Mouse (Mus musculus): ENCODE results near the gene Edf1. TPM values are rescaled to one million over a fixed set of nuclear protein-coding genes. Genes with fewer than 3 reads are reported as not detected.

The Edf1 gene
- polyA plus RNA-seq, 3 experiments from 2014 or later, result 246 to 394 (median 269) TPM

DNA sequence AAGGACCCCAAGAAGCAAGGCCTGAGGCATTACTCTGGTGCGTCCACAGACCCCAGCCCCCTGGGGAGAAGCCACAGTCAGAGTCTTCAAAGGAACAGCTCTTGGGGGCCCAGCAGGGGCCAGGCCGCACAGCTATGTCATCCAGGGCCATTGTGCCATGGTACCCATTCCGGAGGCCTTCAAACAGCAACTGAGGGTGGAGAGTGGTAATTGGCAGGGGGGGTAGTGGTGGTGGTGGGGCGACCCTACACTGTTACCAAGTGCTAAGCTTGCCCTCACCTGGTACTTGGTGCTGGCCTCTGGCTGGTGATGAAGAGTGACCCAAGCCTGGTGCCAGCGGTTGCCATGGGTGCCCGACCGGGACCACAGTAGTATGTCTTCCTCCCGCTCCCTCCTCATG lies 8.1 kb downstream of the Edf1 start:
- ATAC-seq, result no peak

- ATAC-seq, result no peak
Observed at GRCm38 (mm10) chr2:25566558-25566957, 8.9 kb downstream of the Edf1 start.

DNA sequence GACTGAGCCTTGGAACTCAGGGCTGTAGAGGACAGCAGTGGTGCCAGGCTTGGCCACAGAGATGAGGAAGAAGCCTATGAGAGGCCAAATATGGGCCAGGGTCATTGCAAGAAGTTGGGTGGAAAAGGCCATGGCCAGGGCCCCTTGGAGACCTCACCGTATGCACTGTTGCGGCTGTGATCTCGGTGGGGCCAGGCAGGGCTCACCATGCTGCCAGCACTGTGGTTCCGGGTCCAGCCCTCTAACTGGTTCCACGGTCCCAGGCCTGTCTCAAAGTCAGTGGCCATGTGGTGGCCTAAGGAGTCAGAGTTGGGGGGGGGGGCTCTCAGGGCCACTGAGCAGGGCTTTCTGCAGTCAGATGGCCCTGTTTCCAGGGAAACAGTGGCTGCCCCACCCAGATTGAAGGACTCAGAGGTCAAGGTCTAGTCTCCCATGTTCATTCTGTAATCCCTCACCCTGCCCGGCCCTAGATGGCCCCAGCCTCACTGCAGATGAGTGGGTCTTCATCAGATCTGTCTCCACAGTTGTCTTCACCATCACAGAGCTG lies 10.9 kb downstream of the Edf1 start:
- ATAC-seq, result no peak

GRCm38 (mm10) chr2:25569323-25569722 lies 11.7 kb downstream of the Edf1 start:
- ATAC-seq, result no peak

DNA sequence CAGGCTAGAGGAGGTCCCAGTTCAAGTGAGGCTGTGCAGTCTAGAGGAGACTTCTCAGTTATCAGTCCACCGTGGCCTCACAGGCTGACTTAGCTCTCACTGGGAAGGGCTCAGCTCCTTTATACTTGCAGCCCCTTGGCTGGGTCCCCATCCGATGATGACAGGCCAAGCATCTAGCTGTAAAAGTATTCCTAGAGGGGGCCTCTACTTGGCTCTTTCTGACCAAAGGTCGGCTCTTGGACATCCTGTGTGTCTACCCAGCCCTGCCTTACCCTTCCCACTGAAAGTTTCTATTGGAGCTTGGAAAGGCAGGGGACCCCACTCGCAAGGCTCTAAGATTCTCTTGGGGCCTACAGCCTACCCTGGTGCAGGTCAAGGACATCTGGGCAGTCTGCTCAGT lies 13.6 kb downstream of the Edf1 start:
- no peak for ATAC-seq

- no peak for ATAC-seq
Observed at GRCm38 (mm10) chr2:25573068-25573467, 15.4 kb downstream of the Edf1 start.

- no peak for ATAC-seq
Observed at GRCm38 (mm10) chr2:25574136-25574535, 16.5 kb downstream of the Edf1 start.

GRCm38 (mm10) chr2:25574579-25575431 lies 17.2 kb downstream of the Edf1 start, which contains the start of the genes Mamdc4 and Phpt1:
Mamdc4 (minus strand) TSS chr2:25574845.
Phpt1 (minus strand) TSS chr2:25575224.
- ATAC-seq, result peak; percentile 95

DNA sequence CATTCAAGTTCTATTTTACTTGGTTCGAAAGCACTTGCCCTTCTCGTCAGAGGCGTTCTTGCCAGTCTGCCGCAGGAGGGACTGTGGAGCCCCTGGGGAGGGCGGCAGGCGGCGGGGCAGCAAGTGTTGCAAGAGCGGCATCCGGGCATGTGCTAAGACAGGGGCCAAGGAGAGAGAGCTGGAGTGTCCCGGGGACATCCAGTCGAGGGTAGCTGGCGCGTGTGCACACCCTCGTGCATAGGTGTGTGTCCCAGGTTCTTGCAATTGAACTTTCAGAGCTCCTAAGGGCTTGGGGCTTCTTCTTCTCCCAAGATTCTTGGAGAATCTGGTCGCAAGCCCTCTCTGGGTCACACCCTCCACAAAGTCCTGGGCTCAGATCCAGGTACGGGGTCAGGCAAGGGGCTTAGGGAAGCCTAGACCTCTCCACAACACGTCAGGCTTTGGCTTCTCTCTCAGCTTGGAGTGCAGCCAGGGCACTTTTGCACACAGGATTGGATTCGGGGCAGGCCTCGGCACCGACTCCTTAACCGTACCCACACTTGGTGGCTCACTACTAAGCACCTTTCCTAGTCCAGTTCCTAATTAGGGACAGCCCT lies 17.9 kb downstream of the Edf1 start:
- no peak for ATAC-seq

DNA sequence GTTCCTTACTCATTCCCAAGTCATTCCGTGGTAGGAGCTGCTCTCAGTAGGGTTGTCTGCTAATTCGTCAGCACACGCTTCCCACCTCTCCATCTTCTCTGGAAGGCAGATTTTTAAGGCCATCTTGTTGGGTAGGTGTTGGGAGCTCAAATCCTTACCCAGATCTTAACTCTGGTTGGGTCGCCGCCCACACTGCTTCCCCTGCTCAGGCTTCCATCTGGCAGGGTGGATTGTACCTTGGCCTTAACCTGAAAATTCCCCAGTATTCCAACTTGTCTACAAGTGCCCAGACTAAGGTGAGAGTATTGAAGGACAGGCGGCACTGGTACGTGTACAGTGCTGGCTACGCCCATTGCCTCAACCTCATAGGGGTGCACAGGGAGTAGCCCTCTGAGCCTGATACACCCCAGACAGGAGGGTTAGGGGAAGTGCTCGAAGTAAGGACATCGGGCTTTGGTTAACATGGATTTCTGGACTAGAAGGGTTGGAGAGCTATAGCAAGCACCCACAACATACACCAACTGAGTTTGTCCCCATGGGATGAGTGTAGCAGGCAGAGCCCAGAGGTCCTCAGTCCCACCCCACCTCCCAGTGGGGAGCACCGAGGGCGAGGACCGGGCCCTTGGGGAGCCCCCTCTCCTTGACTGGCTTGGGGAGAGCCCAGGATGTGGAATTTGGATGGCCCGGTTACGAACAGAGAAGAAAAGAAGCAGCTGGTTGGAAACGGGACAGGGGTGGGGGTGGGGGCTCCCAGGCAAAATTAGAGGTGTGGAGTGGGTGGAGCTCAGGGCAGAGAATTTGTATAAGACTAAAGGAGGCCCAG lies 18.6 kb downstream of the Edf1 start:
- no peak for ATAC-seq

GRCm38 (mm10) chr2:25576965-25577891 lies 19.6 kb downstream of the Edf1 start:
- ATAC-seq, result no peak

DNA sequence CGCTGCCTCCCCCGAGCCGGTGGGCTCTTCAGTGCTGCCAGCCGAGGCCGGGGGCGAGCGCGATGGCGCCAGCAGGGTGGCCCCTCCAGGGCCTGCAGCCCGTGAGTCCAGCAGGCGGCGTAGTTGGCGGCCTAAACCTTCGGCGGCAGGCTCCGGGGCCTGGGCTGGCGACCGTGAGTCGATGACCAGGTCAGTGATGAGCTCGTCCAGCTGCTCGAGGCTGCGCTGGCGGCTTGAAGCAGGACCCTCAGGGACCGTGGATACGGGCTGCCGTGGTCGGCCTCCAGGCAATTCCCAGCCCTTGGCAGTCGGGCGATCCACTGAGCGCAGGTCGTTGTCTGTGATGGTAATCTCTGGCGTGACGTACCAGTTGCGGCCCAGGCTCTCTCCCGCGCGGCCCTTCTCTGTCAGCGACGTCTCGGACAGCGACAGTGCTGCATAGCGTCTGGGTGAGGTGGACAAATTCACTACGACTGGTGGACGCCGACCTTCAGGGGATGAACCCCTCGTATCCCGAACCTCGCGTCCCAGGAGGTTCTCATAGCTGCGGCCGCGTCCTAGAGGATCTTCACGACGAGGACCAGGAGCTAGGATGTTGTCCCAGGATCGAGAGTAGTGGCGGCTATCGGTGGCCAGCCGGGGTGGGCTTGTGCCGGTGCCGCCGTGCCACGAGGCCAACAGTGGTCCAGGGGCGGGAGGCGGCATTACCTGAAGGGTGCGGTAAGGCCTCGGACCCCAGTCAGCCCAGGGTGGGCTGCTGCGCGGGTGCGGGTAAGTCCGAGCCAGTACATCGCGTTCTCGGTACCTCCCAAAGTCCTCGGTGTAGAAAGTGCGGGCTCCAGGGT lies 20.5 kb downstream of the Edf1 start:
- no peak for ATAC-seq

DNA sequence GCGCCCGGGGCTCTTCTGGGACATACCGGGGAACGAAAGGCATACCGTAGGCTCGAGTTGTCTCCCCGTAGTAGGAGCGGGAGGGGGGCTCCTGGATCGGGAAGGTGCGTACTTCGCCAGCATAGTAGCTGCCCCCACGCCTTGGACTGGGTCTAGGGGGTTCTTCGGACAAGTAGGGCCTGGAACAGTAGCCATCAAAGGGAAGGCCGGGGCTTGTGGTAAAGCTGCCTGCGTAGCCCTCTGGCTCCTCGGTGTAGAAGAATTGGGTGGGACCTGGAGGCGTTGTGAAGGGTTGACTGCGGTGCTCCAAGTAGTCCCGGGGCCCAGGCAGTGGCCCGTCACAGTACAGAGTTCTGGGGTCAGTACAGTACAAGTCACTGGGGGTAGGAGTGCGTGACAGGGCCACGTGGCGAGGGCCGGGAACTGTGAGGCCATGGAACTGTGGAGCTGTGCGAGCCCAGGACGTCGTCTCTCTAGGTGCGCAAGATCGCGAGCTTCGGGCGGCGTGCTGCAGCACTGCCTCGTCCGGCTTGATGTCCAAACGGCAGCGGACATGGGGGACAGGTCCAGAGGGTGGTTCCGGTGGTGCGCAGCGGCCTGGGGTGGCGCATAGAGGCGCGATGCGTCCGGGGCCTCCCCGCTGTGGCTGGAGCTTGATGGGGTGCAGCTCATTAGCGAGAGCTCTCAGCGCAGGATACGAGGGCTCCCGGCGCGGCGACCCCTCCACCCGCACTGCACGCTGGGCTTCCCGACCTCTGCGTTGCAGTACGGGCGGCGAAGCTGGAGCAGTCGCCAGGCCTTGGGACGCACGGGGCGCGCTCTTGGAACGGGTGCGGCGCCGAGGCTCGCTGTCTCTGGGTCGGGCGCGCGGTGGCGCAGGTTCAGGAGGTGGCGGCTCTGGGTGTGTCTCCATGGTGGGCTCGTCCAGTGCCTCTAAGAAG lies 21.4 kb downstream of the Edf1 start:
- ATAC-seq, result no peak

- ATAC-seq, result peak; percentile 57
Observed at GRCm38 (mm10) chr2:25579737-25580460, 22.3 kb downstream of the Edf1 start.

DNA sequence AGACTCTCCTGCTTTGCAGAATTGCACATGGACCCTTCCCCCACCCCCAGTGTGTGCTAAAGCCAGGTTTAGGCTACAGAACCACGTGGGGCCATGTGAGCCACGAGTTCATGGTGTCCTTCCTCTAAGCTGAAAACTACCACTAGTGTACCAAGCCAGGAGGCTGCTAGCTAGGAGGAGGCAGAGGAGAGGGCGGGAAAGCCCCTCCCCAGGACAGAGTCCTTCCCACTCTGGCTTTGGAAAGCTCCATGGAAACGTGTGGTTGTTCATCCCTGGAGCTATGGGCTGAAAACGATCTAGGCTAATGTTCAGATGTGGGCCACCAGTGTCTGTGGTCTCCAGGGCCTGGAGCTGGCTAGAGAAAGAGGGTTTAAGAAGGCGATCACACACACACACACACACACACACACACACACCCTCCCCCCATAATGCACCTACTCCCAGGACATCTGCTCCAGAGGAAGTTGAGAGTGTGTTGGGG lies 23.0 kb downstream of the Edf1 start:
- ATAC-seq, result no peak

GRCm38 (mm10) chr2:25581294-25581864 lies 23.7 kb downstream of the Edf1 start, which contains the start of gene Ajm1:
Ajm1 (minus strand) TSS chr2:25581757.
- peak; percentile 73 for ATAC-seq

DNA sequence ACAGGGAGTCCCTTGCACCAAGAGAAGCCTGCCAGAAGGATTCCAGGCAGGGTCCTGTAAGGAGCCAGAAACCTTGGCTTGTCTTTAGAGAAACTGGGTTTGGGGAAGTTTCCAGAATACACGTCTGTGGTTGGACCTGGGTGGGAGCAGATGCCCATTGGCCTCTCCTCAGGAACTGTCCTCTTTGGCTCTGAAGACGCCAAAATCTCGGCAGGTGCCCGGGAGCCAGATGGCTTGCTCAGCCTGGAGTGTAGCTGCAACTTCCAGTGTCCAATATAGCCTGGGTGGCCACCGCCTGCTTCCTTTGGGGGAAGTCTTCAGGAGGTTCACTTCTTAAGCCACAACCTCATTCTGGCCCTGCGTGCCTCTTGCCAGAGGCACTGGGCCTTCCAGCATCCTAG lies 24.3 kb downstream of the Edf1 start:
- ATAC-seq, result no peak

GRCm38 (mm10) chr2:25582466-25583119 lies 24.9 kb downstream of the Edf1 start:
- no peak for ATAC-seq

All from inflammation-experienced regulatory T-cells, adult 6 months (primary cell).